Mouse (Mus musculus) liver, embryonic 14.5 days (tissue): Measurements from ENCODE around the gene Xdh.

Source experiments
- CTCF ChIP-seq: IDR thresholded peaks from 2 replicates; pipeline ENCODE4 v1.5.1; 2016; ENCODE audit warnings: antibody characterized with exemption, low read depth, control low read depth
- EP300 ChIP-seq: IDR thresholded peaks from 2 replicates; pipeline ENCODE4 v1.6.1; 2016; ENCODE audit warnings: antibody characterized with exemption, low read depth

- TF ChIP-seq CTCF, result no peak
- no peak for TF ChIP-seq EP300
Measured at GRCm38 (mm10) chr17:73972648-73973047, 22.7 kb upstream of the Xdh start.
